Mouse (Mus musculus): ENCODE measurements around the gene Nprl3. TPM values are rescaled to one million over a fixed set of nuclear protein-coding genes. Genes with fewer than 3 reads are reported as not detected.

Nprl3 gene
- total and polyA plus RNA-seq, 2 experiments from 2014 or later = 29.9 to 64.1 TPM

- Histone ChIP-seq H3K9me3 (replicated peaks; ENCODE audit: control insufficient read depth, low read length) (no peaks in the 10 kb centered on the region), H3K36me3 (replicated peaks; ENCODE audit: control insufficient read depth, insufficient read depth, low read length) (no peaks in the 10 kb centered on the region), H3K27ac (ENCODE audit: low read depth) (peak overlapping the region; percentile 65), H3K9ac (replicated peaks; ENCODE audit: low read depth, low read length) (no peak overlapping the region), H3K4me3 (ENCODE audit: low read depth, low read length) (no peak overlapping the region), H3K4me1 (ENCODE audit: control insufficient read depth, insufficient read depth) (peaks cover 47% of the 10 kb centered on the region), H3K4me2 (ENCODE audit: low read depth, low read length) (no peak overlapping the region), H3K27me3 (ENCODE audit: control insufficient read depth, insufficient read depth, low read length) (no peaks in the 10 kb centered on the region)
- TF ChIP-seq CTCF (IDR thresholded peaks at IDR 0.05; ENCODE audit: low read depth) = no peak
- no peak for TF ChIP-seq EP300 (IDR thresholded peaks at IDR 0.05; ENCODE audit: low read depth)
- ATAC-seq (ENCODE audit: insufficient read depth, low read depth) (no peak), DNase-seq (ENCODE audit: low spot score) (no peak)
- WGBS = 61% methylated on average over 4 of the region's 4 CpGs
Measured at GRCm38 (mm10) chr11:32223297-32223967, 44.1 kb downstream of the Nprl3 start.

- Histone ChIP-seq H3K27ac (ENCODE audit: low read depth) (peak overlapping the region; percentile 91), H3K9ac (replicated peaks; ENCODE audit: low read depth, low read length) (peak overlapping the region; percentile 91), H3K4me2 (ENCODE audit: low read depth, low read length) (peak overlapping the region; percentile 89), H3K27me3 (ENCODE audit: control insufficient read depth, insufficient read depth, low read length) (no peaks in the 10 kb centered on the region), H3K4me1 (ENCODE audit: control insufficient read depth, insufficient read depth) (peaks cover 47% of the 10 kb centered on the region), H3K4me3 (ENCODE audit: low read depth, low read length) (peak overlapping the region; percentile 79), H3K36me3 (replicated peaks; ENCODE audit: control insufficient read depth, insufficient read depth, low read length) (no peaks in the 10 kb centered on the region), H3K9me3 (replicated peaks; ENCODE audit: control insufficient read depth, low read length) (no peaks in the 10 kb centered on the region)
- WGBS = 14% methylated on average over 21 of the region's 21 CpGs
- DNase-seq (ENCODE audit: low spot score) (no peak), ATAC-seq (ENCODE audit: insufficient read depth, low read depth) (no peak)
- no peak for TF ChIP-seq CTCF (IDR thresholded peaks at IDR 0.05; ENCODE audit: low read depth)
- no peak for TF ChIP-seq EP300 (IDR thresholded peaks at IDR 0.05; ENCODE audit: low read depth)
Measured at GRCm38 (mm10) chr11:32222570-32223194, 44.8 kb downstream of the Nprl3 start.

GRCm38 (mm10) chr11:32221951-32222409 is 45.5 kb downstream of the Nprl3 start, which contains the start of gene Rhbdf1:
Gene Rhbdf1 (minus strand): TSS chr11:32222300.
- H3K27me3 ChIP-seq (ENCODE audit: control insufficient read depth, insufficient read depth, low read length) = no peaks in the 10 kb centered on the region
- no peaks in the 10 kb centered on the region for H3K9me3 ChIP-seq (replicated peaks; ENCODE audit: control insufficient read depth, low read length)
- H3K27ac ChIP-seq (ENCODE audit: low read depth) = peak within 1 kb of the TSS; percentile 91
- DNase-seq (ENCODE audit: low spot score) (peak; percentile 65), ATAC-seq (ENCODE audit: insufficient read depth, low read depth) (peak; percentile 55)
- no peaks in the 10 kb centered on the region for H3K36me3 ChIP-seq (replicated peaks; ENCODE audit: control insufficient read depth, insufficient read depth, low read length)
- H3K4me1 ChIP-seq (ENCODE audit: control insufficient read depth, insufficient read depth) = peaks cover 44% of the 10 kb centered on the region
- TF ChIP-seq EP300 (IDR thresholded peaks at IDR 0.05; ENCODE audit: low read depth) (no peak), CTCF (IDR thresholded peaks at IDR 0.05; ENCODE audit: low read depth) (no peak)
- peak within 1 kb of the TSS; percentile 79 for H3K4me3 ChIP-seq (ENCODE audit: low read depth, low read length)
- peak within 1 kb of the TSS; percentile 89 for H3K4me2 ChIP-seq (ENCODE audit: low read depth, low read length)
- H3K9ac ChIP-seq (replicated peaks; ENCODE audit: low read depth, low read length) = peak within 1 kb of the TSS; percentile 91
- WGBS = 1% methylated on average over 43 of the region's 72 CpGs

- peak overlapping the region; percentile 79 for H3K4me3 ChIP-seq (ENCODE audit: low read depth, low read length)
- H3K27me3 ChIP-seq (ENCODE audit: control insufficient read depth, insufficient read depth, low read length) = no peaks in the 10 kb centered on the region
- peaks cover 41% of the 10 kb centered on the region for H3K4me1 ChIP-seq (ENCODE audit: control insufficient read depth, insufficient read depth)
- peak overlapping the region; percentile 89 for H3K4me2 ChIP-seq (ENCODE audit: low read depth, low read length)
- H3K9ac ChIP-seq (replicated peaks; ENCODE audit: low read depth, low read length) = peak overlapping the region; percentile 91
- DNase-seq (ENCODE audit: low spot score) (peak; percentile 82), ATAC-seq (ENCODE audit: insufficient read depth, low read depth) (peak; percentile 43)
- TF ChIP-seq CTCF (IDR thresholded peaks at IDR 0.05; ENCODE audit: low read depth) = no peak
- no peak for TF ChIP-seq EP300 (IDR thresholded peaks at IDR 0.05; ENCODE audit: low read depth)
- WGBS = 1% methylated on average over 44 of the region's 46 CpGs
- H3K36me3 ChIP-seq (replicated peaks; ENCODE audit: control insufficient read depth, insufficient read depth, low read length) = no peaks in the 10 kb centered on the region
- no peaks in the 10 kb centered on the region for H3K9me3 ChIP-seq (replicated peaks; ENCODE audit: control insufficient read depth, low read length)
- peak overlapping the region; percentile 91 for H3K27ac ChIP-seq (ENCODE audit: low read depth)
Measured at GRCm38 (mm10) chr11:32221225-32221950, 46.1 kb downstream of the Nprl3 start.

GRCm38 (mm10) chr11:32220607-32221224 is 46.8 kb downstream of the Nprl3 start:
- WGBS = 39% methylated on average over 10 of the region's 10 CpGs
- no peak for TF ChIP-seq EP300 (IDR thresholded peaks at IDR 0.05; ENCODE audit: low read depth)
- no peak for TF ChIP-seq CTCF (IDR thresholded peaks at IDR 0.05; ENCODE audit: low read depth)
- DNase-seq (ENCODE audit: low spot score) = no peak

More at GRCm38 (mm10) chr11:32220607-32221224, 46.8 kb downstream of the Nprl3 start:
- Histone ChIP-seq H3K4me1 (ENCODE audit: control insufficient read depth, insufficient read depth) (peaks cover 36% of the 10 kb centered on the region), H3K9ac (replicated peaks; ENCODE audit: low read depth, low read length) (peak overlapping the region; percentile 91), H3K36me3 (replicated peaks; ENCODE audit: control insufficient read depth, insufficient read depth, low read length) (peaks cover 6% of the 10 kb centered on the region; the same call in 1 of the 2 replicates), H3K9me3 (replicated peaks; ENCODE audit: control insufficient read depth, low read length) (no peaks in the 10 kb centered on the region), H3K27ac (ENCODE audit: low read depth) (peak overlapping the region; percentile 91), H3K27me3 (ENCODE audit: control insufficient read depth, insufficient read depth, low read length) (no peaks in the 10 kb centered on the region), H3K4me3 (ENCODE audit: low read depth, low read length) (peak overlapping the region; percentile 79), H3K4me2 (ENCODE audit: low read depth, low read length) (peak overlapping the region; percentile 89)
- peak; percentile 33; the same call in 1 of the 2 replicates for ATAC-seq (ENCODE audit: insufficient read depth, low read depth)
